Mouse (Mus musculus) naive thymus-derived CD4-positive, alpha-beta T cell, adult 5 months (primary cell): Measurements from ENCODE around the gene Lgi1. TPM values are rescaled to one million over a fixed set of nuclear protein-coding genes. Genes with fewer than 3 reads are reported as not detected.

ENCODE experiments used
- polyA plus RNA-seq: library from polyadenylated mRNA; unstranded; fragments of 100-300 nt; shearing (Covaris generic); gene quantifications from one replicate; pipeline ENCODE4 v1.2.1, GENCODE M21; 2017

Gene Lgi1
- polyA plus RNA-seq = not detected

DNA sequence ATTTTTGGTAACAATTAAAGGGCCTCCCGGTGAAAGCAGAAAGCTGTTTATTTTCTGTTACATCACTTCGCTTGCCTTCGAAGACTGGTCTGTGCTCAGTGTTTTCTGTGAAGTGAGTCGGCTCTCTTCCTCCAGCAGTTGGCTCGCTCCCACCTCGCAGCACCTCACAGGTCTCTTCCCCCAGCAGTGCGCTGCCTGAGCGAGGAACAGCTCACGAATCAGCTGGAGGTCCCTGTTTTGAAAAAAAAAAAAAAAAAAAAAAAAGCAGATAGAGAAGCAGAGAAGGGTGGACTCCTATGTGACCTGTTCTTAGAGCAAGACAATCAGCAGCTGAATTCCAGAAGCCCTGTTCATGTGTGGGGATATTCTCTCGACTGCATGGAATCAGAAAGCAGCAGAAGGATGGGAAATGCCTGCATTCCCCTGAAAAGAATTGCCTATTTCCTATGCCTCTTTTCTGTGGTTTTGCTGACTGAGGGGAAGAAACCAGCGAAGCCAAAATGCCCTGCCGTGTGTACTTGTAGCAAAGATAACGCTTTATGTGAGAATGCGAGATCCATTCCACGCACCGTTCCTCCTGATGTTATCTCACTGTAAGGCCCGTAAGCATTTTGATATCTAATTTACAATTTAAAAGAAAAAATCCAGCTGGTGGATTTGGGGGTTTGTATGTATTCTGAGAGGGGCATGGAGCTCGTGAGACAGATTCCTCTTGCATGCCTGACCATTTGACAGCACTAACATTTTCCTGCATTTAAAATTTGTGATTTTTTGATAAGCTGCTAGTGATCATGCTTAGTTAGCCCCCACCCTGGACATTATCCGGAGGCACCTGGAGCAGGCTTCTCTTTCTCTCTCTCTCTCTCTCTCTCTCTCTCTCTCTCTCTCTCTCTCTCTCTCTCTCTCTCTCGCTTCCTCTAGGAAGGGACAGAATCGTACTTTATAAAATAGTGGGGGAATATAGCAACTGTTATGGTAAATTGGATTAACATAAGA lies at the start of gene Lgi1:
Gene Lgi1 (plus strand): TSS at position 32 of the 996 bp plus-strand sequence.

DNA sequence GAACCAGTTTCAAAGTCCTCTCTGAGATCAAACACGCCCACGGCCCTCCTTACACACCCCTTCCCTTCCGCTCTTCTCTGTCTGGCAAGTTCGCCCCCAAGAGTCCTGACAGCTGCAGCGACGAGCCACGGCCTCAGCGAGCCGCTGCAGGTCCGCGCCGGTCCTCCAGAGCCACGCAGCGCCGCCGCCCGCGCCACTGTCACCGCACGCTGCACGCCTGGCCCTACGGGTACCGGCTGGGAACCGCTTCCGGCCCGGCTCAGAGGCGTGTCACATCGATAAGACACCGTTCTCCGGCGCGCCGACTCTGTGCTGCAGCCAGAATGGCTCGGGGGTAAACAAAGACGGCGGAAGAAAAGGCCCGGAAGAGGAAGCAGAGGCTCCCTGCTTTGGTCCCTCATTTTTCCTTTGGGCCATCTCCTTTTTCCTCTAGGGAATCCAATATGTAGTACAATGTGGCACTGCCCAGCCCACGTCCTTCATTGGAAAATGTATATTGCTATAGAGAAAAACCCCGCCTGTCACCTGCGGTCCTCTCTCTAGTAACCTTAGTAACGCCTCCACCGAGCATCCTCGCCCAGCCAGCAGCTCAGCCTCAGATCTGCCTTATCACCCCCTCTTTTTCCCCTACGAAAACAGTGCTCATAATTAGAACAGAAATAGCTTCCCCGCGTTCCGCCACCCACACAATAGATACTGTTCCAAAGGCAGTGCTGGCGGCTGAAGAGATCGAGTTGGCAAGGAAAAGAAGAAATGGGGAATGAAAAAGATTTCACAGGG lies 40.2 kb upstream of the Lgi1 start, which contains the start of gene Fra10ac1:
Gene Fra10ac1 (minus strand): TSS at position 252 of the 780 bp plus-strand sequence.

Other genes with a start within 250 kb of the Lgi1 start
- not detected for gene Myof, start 221.0 kb upstream of the Lgi1 start, polyA plus RNA-seq
- 0.67 TPM for gene Cep55, start 209.5 kb upstream of the Lgi1 start, polyA plus RNA-seq
- not detected for gene Ffar4, start 167.5 kb upstream of the Lgi1 start, polyA plus RNA-seq
- gene Rbp4, start 139.3 kb upstream of the Lgi1 start, polyA plus RNA-seq = not detected
- gene Pde6c, start 131.8 kb upstream of the Lgi1 start, polyA plus RNA-seq = not detected
- gene Fra10ac1, start 40.4 kb upstream of the Lgi1 start, polyA plus RNA-seq = 21.9 TPM
- gene Slc35g1, start 131.4 kb downstream of the Lgi1 start, polyA plus RNA-seq = 11.4 TPM
- gene Plce1, start 216.6 kb downstream of the Lgi1 start, polyA plus RNA-seq = 0.45 TPM